Mouse (Mus musculus) liver, embryonic 12.5 days (tissue): ENCODE results near the gene Gm36210. TPM values are rescaled to one million over a fixed set of nuclear protein-coding genes. Genes with fewer than 3 reads are reported as not detected.

Source experiments
- ATAC-seq: fragments of 200-750 bp; cut with Nextera tagmentation; 2 replicates; pipeline ENCODE4 v1.8.0; 2017; ENCODE audit warnings: moderate number of reproducible peaks, mild to moderate bottlenecking, moderate library complexity
- H3K27ac ChIP-seq: fragments of 300-500 bp; sonication (generic); 2 replicates; pipeline ENCODE4 v1.5.1; 2016; ENCODE audit warnings: mild to moderate bottlenecking
- H3K27me3 ChIP-seq: fragments of 300-500 bp; sonication (generic); replicated peaks from 2 replicates; pipeline ENCODE4 v1.6.1; 2016; ENCODE audit warnings: mild to moderate bottlenecking, moderate library complexity
- H3K36me3 ChIP-seq: fragments of 300-500 bp; sonication (generic); 2 replicates; pipeline ENCODE4 v1.6.1; 2016; ENCODE audit warnings: mild to moderate bottlenecking, moderate library complexity
- H3K4me1 ChIP-seq: fragments of 300-500 bp; sonication (generic); 2 replicates; pipeline ENCODE4 v1.6.1; 2016
- H3K4me2 ChIP-seq: fragments of 300-500 bp; sonication (generic); 2 replicates; pipeline ENCODE4 v1.6.1; 2016; ENCODE audit warnings: mild to moderate bottlenecking, moderate library complexity
- H3K4me3 ChIP-seq: fragments of 300-500 bp; sonication (generic); 2 replicates; pipeline ENCODE4 v1.5.1; 2016; ENCODE audit warnings: mild to moderate bottlenecking, moderate library complexity
- H3K9ac ChIP-seq: fragments of 300-500 bp; sonication (generic); 2 replicates; pipeline ENCODE4 v1.6.1; 2016; ENCODE audit warnings: mild to moderate bottlenecking, moderate library complexity
- H3K9me3 ChIP-seq: fragments of 300-500 bp; sonication (generic); replicated peaks from 2 replicates; pipeline ENCODE4 v1.6.1; 2016; ENCODE audit warnings: mild to moderate bottlenecking, moderate library complexity
- WGBS: fragments of 180-500 bp; shearing (Covaris S2); methylation state at CpG from one replicate; pipeline ENCODE4 v1.1.7; 2016; ENCODE audit not compliant: insufficient replicate concordance; 5-methylcytosine and 5-hydroxymethylcytosine counted together
- polyA plus RNA-seq: library from polyadenylated mRNA; unstranded; fragments of >200 nt; fragmentation: Nextera tagmentation; extraction: Ambion mirVana; gene quantifications from 2 replicates; pipeline ENCODE4 v1.2.1, GENCODE M21; 2016

Gm36210 gene
- polyA plus RNA-seq, 1 experiment from 2014 or later, result not detected

DNA sequence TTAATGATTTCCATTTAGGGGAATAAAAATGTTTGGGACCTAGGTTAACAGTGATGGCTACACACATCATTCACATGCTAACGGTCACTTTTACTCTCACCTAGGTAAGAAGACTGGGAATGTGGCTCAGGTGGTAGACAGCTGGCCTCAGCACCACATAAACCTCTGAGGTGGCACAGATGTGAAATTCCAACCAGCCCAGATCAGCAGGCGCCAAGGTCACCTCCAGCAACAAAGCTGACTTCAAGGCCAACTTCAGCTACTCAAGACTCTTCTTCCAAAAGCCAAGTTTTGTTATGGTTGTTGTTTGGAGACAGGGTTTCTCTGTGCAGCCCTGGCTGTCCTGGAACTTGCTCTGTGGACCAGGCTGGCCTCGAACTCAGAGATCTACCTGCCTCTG is 52.7 kb downstream of the Gm36210 start:
- Histone ChIP-seq H3K9me3 (no peaks in the 10 kb centered on the region), H3K27me3 (peaks cover 44% of the 10 kb centered on the region), H3K4me1 (no peaks in the 10 kb centered on the region), H3K27ac (no peak overlapping the region), H3K4me3 (no peak overlapping the region), H3K4me2 (no peak overlapping the region), H3K9ac (no peak overlapping the region), H3K36me3 (no peaks in the 10 kb centered on the region)
- 49% methylated on average over 3 of the region's 3 CpGs for WGBS
- ATAC-seq, result no peak

DNA sequence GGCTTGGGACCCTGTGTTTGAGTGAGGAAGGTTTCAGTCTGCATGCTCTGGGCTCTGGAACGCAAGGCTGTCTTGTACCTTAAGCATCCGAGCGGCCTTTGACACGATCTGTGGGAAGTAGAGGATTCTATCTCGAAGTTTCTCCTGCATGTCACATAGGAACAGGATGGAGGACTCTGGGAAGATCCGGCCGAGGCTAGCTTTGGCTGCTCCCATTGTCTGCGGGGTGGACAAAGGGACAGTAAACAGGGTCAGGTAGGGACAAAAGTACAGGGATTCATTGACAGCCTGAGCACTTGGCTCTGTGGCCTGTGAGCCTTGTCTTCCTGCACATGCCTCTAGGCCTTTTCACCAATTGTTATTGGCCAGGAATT is 55.0 kb downstream of the Gm36210 start:
- Histone ChIP-seq H3K27me3 (peaks cover 49% of the 10 kb centered on the region), H3K9me3 (no peaks in the 10 kb centered on the region), H3K9ac (no peak overlapping the region), H3K4me1 (no peaks in the 10 kb centered on the region), H3K27ac (no peak overlapping the region), H3K4me3 (no peak overlapping the region), H3K4me2 (no peak overlapping the region), H3K36me3 (no peaks in the 10 kb centered on the region)
- 62% methylated on average over 8 of the region's 8 CpGs for WGBS
- no peak for ATAC-seq

DNA sequence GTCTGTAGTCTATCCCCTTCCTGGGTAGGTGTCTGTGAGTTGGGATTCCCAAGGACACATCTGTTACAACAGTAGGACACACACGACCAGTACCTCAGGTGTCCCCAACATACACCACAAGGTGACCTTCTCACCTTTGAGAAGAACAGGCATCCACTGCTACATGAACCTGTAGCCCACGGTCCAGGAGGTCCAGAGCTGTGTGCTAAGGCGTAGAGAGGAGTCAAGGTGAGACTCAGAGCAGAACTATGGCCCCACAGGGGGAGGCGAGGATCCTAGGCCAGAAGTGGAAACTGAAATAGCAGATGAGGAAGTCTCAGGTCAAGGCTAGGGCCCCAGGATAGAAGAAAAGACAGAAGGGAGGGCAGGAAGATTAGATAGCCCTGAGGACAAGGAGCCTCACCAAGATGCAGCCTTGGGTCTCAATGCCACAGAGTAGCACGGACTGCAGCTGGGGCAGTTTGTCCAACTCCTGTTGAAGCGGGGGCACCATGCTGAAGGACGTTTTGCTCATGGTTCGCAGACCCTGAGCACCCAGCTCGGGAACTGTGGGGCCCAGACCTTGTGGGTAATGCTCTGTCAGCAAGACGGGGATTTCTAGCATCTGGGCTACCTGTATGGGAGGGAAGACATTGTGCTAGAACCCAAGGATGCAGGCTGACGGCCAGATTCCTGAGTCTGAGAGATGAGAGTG is 55.5 kb downstream of the Gm36210 start:
- no peaks in the 10 kb centered on the region for H3K9me3 ChIP-seq
- no peak overlapping the region for H3K9ac ChIP-seq
- no peak overlapping the region for H3K27ac ChIP-seq
- H3K4me3 ChIP-seq, result no peak overlapping the region
- no peak overlapping the region for H3K4me2 ChIP-seq
- whole genome bisulfite sequencing, result 54% methylated on average over 11 of the region's 11 CpGs
- peaks cover 54% of the 10 kb centered on the region for H3K27me3 ChIP-seq
- no peaks in the 10 kb centered on the region for H3K4me1 ChIP-seq
- H3K36me3 ChIP-seq, result no peaks in the 10 kb centered on the region
- ATAC-seq, result no peak

DNA sequence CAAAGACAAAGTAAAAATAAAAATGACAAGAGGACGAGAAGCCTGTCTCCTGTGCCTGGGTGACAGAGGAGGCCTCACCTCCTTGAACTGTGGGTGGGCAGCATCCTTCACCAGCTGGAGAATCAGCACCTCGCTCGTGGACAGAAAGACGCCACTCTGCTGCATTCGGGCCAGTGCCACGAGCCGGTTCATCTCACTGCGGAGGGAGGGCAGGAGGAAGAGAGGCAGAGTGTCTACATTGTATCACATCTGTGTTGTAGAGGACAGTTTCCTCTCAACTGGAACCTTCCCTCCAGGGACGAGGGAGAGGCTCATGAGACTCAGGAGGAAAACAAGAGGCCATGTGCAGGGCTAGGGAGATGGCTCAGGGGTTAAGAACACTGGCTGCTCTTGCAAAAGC is 56.9 kb downstream of the Gm36210 start:
- no peak overlapping the region for H3K9ac ChIP-seq
- ATAC-seq, result no peak

More for the DNA sequence above, 56.9 kb downstream of the Gm36210 start:
- H3K9me3 ChIP-seq, result no peaks in the 10 kb centered on the region
- peaks cover 68% of the 10 kb centered on the region for H3K27me3 ChIP-seq
- no peaks in the 10 kb centered on the region for H3K36me3 ChIP-seq
- 45% methylated on average over 9 of the region's 9 CpGs for WGBS
- H3K27ac ChIP-seq, result no peak overlapping the region
- no peak overlapping the region for H3K4me2 ChIP-seq
- no peak overlapping the region for H3K4me3 ChIP-seq
- H3K4me1 ChIP-seq, result 0 out of 2 replicates have a peak, but pooled peaks cover 4% of the 10 kb centered on the region

Other genes starting within 250 kb of the Gm36210 start
- 12.0 and 12.7 TPM in 2 replicates for gene Ppp6r1, start 247.5 kb downstream of the Gm36210 start, polyA plus RNA-seq
- gene Hspbp1, start 221.4 kb downstream of the Gm36210 start, polyA plus RNA-seq, result 90.8 and 95.6 TPM in 2 replicates
- 0.19 and 0.29 TPM in 2 replicates for gene Brsk1, start 215.9 kb downstream of the Gm36210 start, polyA plus RNA-seq
- gene Tmem150b, start 181.3 kb downstream of the Gm36210 start, polyA plus RNA-seq, result 0.08 and 0.12 TPM in 2 replicates
- 79.0 and 79.5 TPM in 2 replicates for gene Kmt5c, start 166.4 kb downstream of the Gm36210 start, polyA plus RNA-seq
- gene Cox6b2, start 153.4 kb downstream of the Gm36210 start, polyA plus RNA-seq, result 152 and 159 TPM in 2 replicates
- not detected in 2 replicates for gene Fam71e2, start 135.2 kb downstream of the Gm36210 start, polyA plus RNA-seq
- gene Il11, start 123.7 kb downstream of the Gm36210 start, polyA plus RNA-seq, result 0.06 TPM in 1 of 2 replicates, not detected in the other
- gene Tmem190, start 123.6 kb downstream of the Gm36210 start, polyA plus RNA-seq, result 0.46 TPM in 1 of 2 replicates, not detected in the other
- gene Tmem238, start 116.9 kb downstream of the Gm36210 start, polyA plus RNA-seq, result 18.9 and 19.2 TPM in 2 replicates
- gene Rpl28, start 113.6 kb downstream of the Gm36210 start, polyA plus RNA-seq, result 397 and 413 TPM in 2 replicates
- gene Ube2s, start 93.9 kb downstream of the Gm36210 start, polyA plus RNA-seq, result 353 and 370 TPM in 2 replicates
- not detected in 2 replicates for gene Shisa7, start 61.8 kb downstream of the Gm36210 start, polyA plus RNA-seq
- gene Isoc2b, start 36.3 kb downstream of the Gm36210 start, polyA plus RNA-seq, result 3.5 and 3.9 TPM in 2 replicates
- gene Isoc2a, start 29.4 kb downstream of the Gm36210 start, polyA plus RNA-seq, result 0.62 and 0.95 TPM in 2 replicates
- gene Zfp628, start 8.7 kb upstream of the Gm36210 start, polyA plus RNA-seq, result 2.4 and 2.7 TPM in 2 replicates
- gene Nat14, start 15.5 kb upstream of the Gm36210 start, polyA plus RNA-seq, result 0.54 and 0.67 TPM in 2 replicates
- gene Ssc5d, start 19.3 kb upstream of the Gm36210 start, polyA plus RNA-seq, result 0.13 and 0.19 TPM in 2 replicates
- not detected in 2 replicates for gene Sbk2, start 57.9 kb upstream of the Gm36210 start, polyA plus RNA-seq
- not detected in 2 replicates for gene Sbk3, start 64.7 kb upstream of the Gm36210 start, polyA plus RNA-seq
- gene Zfp579, start 89.6 kb upstream of the Gm36210 start, polyA plus RNA-seq, result 6.4 and 6.9 TPM in 2 replicates
- gene Zfp524, start 107.9 kb upstream of the Gm36210 start, polyA plus RNA-seq, result 11.5 and 11.7 TPM in 2 replicates
- gene Fiz1, start 108.2 kb upstream of the Gm36210 start, polyA plus RNA-seq, result 29.4 TPM in 2 replicates
- 0.62 and 1.0 TPM in 2 replicates for gene Gm44973, start 109.0 kb upstream of the Gm36210 start, polyA plus RNA-seq
- 2.6 and 2.7 TPM in 2 replicates for gene Zfp865, start 113.9 kb upstream of the Gm36210 start, polyA plus RNA-seq
- gene Ccdc106, start 114.0 kb upstream of the Gm36210 start, polyA plus RNA-seq, result 2.2 and 2.4 TPM in 2 replicates
- not detected in 2 replicates for gene 4632433K11Rik, start 127.6 kb upstream of the Gm36210 start, polyA plus RNA-seq
- 1.1 and 1.3 TPM in 2 replicates for gene Zfp784, start 131.9 kb upstream of the Gm36210 start, polyA plus RNA-seq
- 5.2 and 5.6 TPM in 2 replicates for gene Zfp580, start 145.0 kb upstream of the Gm36210 start, polyA plus RNA-seq
- gene U2af2, start 155.6 kb upstream of the Gm36210 start, polyA plus RNA-seq, result 97.6 and 109 TPM in 2 replicates
- gene Epn1, start 173.7 kb upstream of the Gm36210 start, polyA plus RNA-seq, result 66.2 and 69.1 TPM in 2 replicates
- gene Rfpl4, start 210.4 kb upstream of the Gm36210 start, polyA plus RNA-seq, result not detected in 2 replicates
- gene Rasl2-9, start 219.4 kb upstream of the Gm36210 start, polyA plus RNA-seq, result 0.38 TPM in 1 of 2 replicates, not detected in the other
- gene Vmn1r55, start 243.2 kb upstream of the Gm36210 start, polyA plus RNA-seq, result 0.05 TPM in 1 of 2 replicates, not detected in the other